20 mouse cellular contexts compared by ENCODE assay signal in genomic region chr8:103180661-103181060, GRCm38 (mm10).
DNase-seq lines count a peak whose midpoint lies in the region; ATAC-seq and TF ChIP-seq lines count a peak whose summit lies in the region.
"Had no signal": no experiment of that assay in that cellular context is flagged by ENCODE, and none has a peak within 500 bp of the region (broad histone marks: within the 10 kb centered on the region; RNA-seq: fewer than 3 reads in every experiment).

No protein-coding gene starts in this region.

- no peaks in the 10 kb centered on the region for H3K27me3 ChIP-seq in heart, embryonic 13.5 days (replicated peaks)
- H3K27me3 ChIP-seq: limb, embryonic 13.5 days had no signal

- no peak for ATAC-seq in heart, embryonic 13.5 days (ENCODE audit: extremely low read depth, insufficient number of reproducible peaks, low FRiP score, low TSS enrichment)
- ATAC-seq: forebrain, embryonic 16.5 days; inflammation-experienced regulatory T-cells, adult 6 months; liver, postnatal 0 days had no signal

- TF ChIP-seq POLR2A in lung, adult 2 months (IDR thresholded peaks at IDR 0.05; ENCODE audit: borderline replicate concordance, extremely low read depth, low read depth, low read length), result no peak

- H3K27ac ChIP-seq in heart, embryonic 13.5 days (replicated peaks), result 0 out of 2 replicates have a peak overlapping the region, but pooled peaks have one; percentile 36
- H3K27ac ChIP-seq: embryonic facial prominence, embryonic 10.5 days; heart, adult 2 months; limb, embryonic 13.5 days; midbrain, embryonic 10.5 days had no signal

- H3K4me1 ChIP-seq in heart, embryonic 13.5 days, result no peaks in the 10 kb centered on the region
- no peaks in the 10 kb centered on the region for H3K4me1 ChIP-seq in lung, adult 2 months (ENCODE audit: control insufficient read depth, insufficient read depth, low read length)
- H3K4me1 ChIP-seq: embryonic facial prominence, embryonic 10.5 days; limb, embryonic 13.5 days; midbrain, embryonic 10.5 days had no signal

- H3K4me2 ChIP-seq in heart, embryonic 13.5 days, result no peak overlapping the region
- H3K4me2 ChIP-seq: limb, embryonic 13.5 days had no signal

- no peak for DNase-seq in heart, postnatal 25 days (ENCODE audit: low spot score)
- DNase-seq in lung, adult 18-20 months, result peak; percentile 4 to 26
- no peak for DNase-seq in lung, adult 2 months
- DNase-seq in adrenal gland, postnatal 10 days, result peak; percentile 65
- DNase-seq in lung, postnatal 10 days, result peak; percentile 62
- DNase-seq in urinary bladder, postnatal 25 days (ENCODE audit: low spot score), result no peak
- no peak for DNase-seq in cerebellum, postnatal 14 days
- DNase-seq: cerebellum, postnatal 36 days; liver, postnatal 0 days; right cerebral cortex, postnatal 25 days; thymus, postnatal 4 days had no signal

- no peak overlapping the region for H3K9ac ChIP-seq in heart, embryonic 13.5 days
- H3K9ac ChIP-seq: limb, embryonic 13.5 days; liver, postnatal 0 days had no signal

- H3K4me3 ChIP-seq in heart, embryonic 13.5 days, result no peak overlapping the region
- H3K4me3 ChIP-seq in lung, adult 2 months (replicated peaks; ENCODE audit: extremely low read depth, low read depth, low read length), result no peak overlapping the region
- H3K4me3 ChIP-seq: embryonic facial prominence, embryonic 10.5 days; erythroblast, embryonic 14.5 days; heart, adult 2 months; limb, embryonic 13.5 days; midbrain, embryonic 10.5 days; myocyte had no signal

- no peaks in the 10 kb centered on the region for H3K36me3 ChIP-seq in heart, embryonic 13.5 days
- H3K36me3 ChIP-seq: embryonic facial prominence, embryonic 10.5 days; limb, embryonic 13.5 days; midbrain, embryonic 10.5 days had no signal

- no peaks in the 10 kb centered on the region for H3K9me3 ChIP-seq in heart, embryonic 13.5 days
- H3K9me3 ChIP-seq: embryonic facial prominence, embryonic 10.5 days; limb, embryonic 13.5 days; midbrain, embryonic 10.5 days had no signal

- intact Hi-C loops in heart, postnatal 25 days (cut with DNase I), result no loop called here

- no peak for TF ChIP-seq CTCF in lung, adult 2 months (IDR thresholded peaks at IDR 0.05; ENCODE audit: insufficient read depth, low read length)

Comparison
In these comparisons a context has a peak if more than half of its experiments do, and no peak if none do; other contexts are left out.
1. DNase-seq: peak in lung, adult 18-20 months (2 of 2), adrenal gland, postnatal 10 days (single experiment) and lung, postnatal 10 days (single experiment); none in heart, postnatal 25 days (single experiment), lung, adult 2 months (single experiment), urinary bladder, postnatal 25 days (single experiment) and cerebellum, postnatal 14 days (0 of 2).